Mouse (Mus musculus): ENCODE measurements around the gene Gm1604a. TPM values are rescaled to one million over a fixed set of nuclear protein-coding genes. Genes with fewer than 3 reads are reported as not detected.
"Not testable (repeated sequence)": the region's sequence is repeated elsewhere in the genome, so short reads cannot be mapped to it uniquely, and the experiment has no call there.

The Gm1604a gene
- polyA plus RNA-seq, 1 experiment from 2014 or later: not detected

GRCm38 (mm10) chr17:7126475-7126874 is 101.1 kb downstream of the Gm1604a start:
- H3K4me3 ChIP-seq (replicated peaks; ENCODE audit: low read length); H3K36me3 ChIP-seq (ENCODE audit: control insufficient read depth, insufficient read depth, low read length); H3K4me1 ChIP-seq (ENCODE audit: control insufficient read depth, insufficient read depth, low read length); H3K9ac ChIP-seq (ENCODE audit: low read length); H3K27me3 ChIP-seq (ENCODE audit: control insufficient read depth, insufficient read depth, low read length); H3K4me2 ChIP-seq (ENCODE audit: low read depth, low read length); ATAC-seq (ENCODE audit: insufficient read depth, low FRiP score); H3K27ac ChIP-seq (ENCODE audit: low read length); H3K9me3 ChIP-seq (replicated peaks; ENCODE audit: control insufficient read depth, low read length): not testable (repeated sequence)
- 59% methylated on average over 7 of the region's 10 CpGs for WGBS

GRCm38 (mm10) chr17:7134002-7134401 is 108.6 kb downstream of the Gm1604a start:
- WGBS: no CpG with 5 or more reads among the region's 7 CpGs
- H3K36me3 ChIP-seq (ENCODE audit: control insufficient read depth, insufficient read depth, low read length); H3K4me1 ChIP-seq (ENCODE audit: control insufficient read depth, insufficient read depth, low read length); H3K27me3 ChIP-seq (ENCODE audit: control insufficient read depth, insufficient read depth, low read length); H3K27ac ChIP-seq (ENCODE audit: low read length); H3K4me2 ChIP-seq (ENCODE audit: low read depth, low read length); H3K9ac ChIP-seq (ENCODE audit: low read length); H3K4me3 ChIP-seq (replicated peaks; ENCODE audit: low read length); H3K9me3 ChIP-seq (replicated peaks; ENCODE audit: control insufficient read depth, low read length); ATAC-seq (ENCODE audit: insufficient read depth, low FRiP score): not testable (repeated sequence)

- 81% methylated on average over 7 of the region's 8 CpGs for WGBS
- H3K9ac ChIP-seq (ENCODE audit: low read length): not testable (repeated sequence)
Measured at GRCm38 (mm10) chr17:7135277-7135676, 109.9 kb downstream of the Gm1604a start.

More at GRCm38 (mm10) chr17:7135277-7135676, 109.9 kb downstream of the Gm1604a start:
- not testable (repeated sequence) for ATAC-seq (ENCODE audit: insufficient read depth, low FRiP score); H3K36me3 ChIP-seq (ENCODE audit: control insufficient read depth, insufficient read depth, low read length); H3K4me3 ChIP-seq (replicated peaks; ENCODE audit: low read length); H3K4me2 ChIP-seq (ENCODE audit: low read depth, low read length); H3K27me3 ChIP-seq (ENCODE audit: control insufficient read depth, insufficient read depth, low read length); H3K9me3 ChIP-seq (replicated peaks; ENCODE audit: control insufficient read depth, low read length); H3K4me1 ChIP-seq (ENCODE audit: control insufficient read depth, insufficient read depth, low read length); H3K27ac ChIP-seq (ENCODE audit: low read length)

Other genes starting within 250 kb of the Gm1604a start
- gene Ezr, start 242.8 kb upstream of the Gm1604a start, polyA plus RNA-seq (2015; fragmentation: Nextera tagmentation; extraction: Ambion mirVana): 266 and 335 TPM in 2 replicates
- 43.5 and 51.8 TPM in 2 replicates for gene Rsph3b, start 76.9 kb upstream of the Gm1604a start, polyA plus RNA-seq (2015; fragmentation: Nextera tagmentation; extraction: Ambion mirVana)
- gene Tagap1, start 64.4 kb upstream of the Gm1604a start, polyA plus RNA-seq (2015; fragmentation: Nextera tagmentation; extraction: Ambion mirVana): 35.8 and 37.6 TPM in 2 replicates
- 245 and 270 TPM in 2 replicates for gene Rnaset2b, start 54.9 kb upstream of the Gm1604a start, polyA plus RNA-seq (2015; fragmentation: Nextera tagmentation; extraction: Ambion mirVana)
- 0.37 TPM in 1 of 2 replicates, not detected in the other for gene Gm49721, start 46.7 kb upstream of the Gm1604a start, polyA plus RNA-seq (2015; fragmentation: Nextera tagmentation; extraction: Ambion mirVana)
- 7.2 and 7.8 TPM in 2 replicates for gene Rps6ka2, start 144.5 kb downstream of the Gm1604a start, polyA plus RNA-seq (2015; fragmentation: Nextera tagmentation; extraction: Ambion mirVana)

Measured in stomach, embryonic 16.5 days (tissue).